Comparison of ENCODE assay signal across 13 mouse cellular contexts in the genomic region with DNA sequence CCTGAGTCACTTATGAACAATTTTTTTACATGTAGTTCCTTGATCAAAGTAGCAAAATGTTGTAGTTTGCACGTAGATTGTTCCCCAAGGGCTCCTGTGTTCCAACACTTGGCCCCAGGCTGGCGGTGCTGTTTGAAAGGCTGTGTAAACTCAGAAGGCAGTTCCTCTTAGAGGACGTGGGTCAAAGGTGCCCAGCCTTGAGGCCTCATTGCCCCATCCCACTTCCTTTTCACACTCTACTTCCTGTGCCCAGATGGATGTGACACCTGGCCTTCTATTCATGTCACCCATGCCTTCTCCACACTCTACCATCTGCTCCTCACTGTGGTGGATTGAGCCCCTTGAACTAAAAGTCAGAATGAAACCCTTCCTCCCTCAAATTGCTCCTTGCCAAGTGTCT. TPM values are rescaled to one million over a fixed set of nuclear protein-coding genes. Genes with fewer than 3 reads are reported as not detected.
DNase-seq lines count a peak whose midpoint lies in the region; ATAC-seq lines count a peak whose summit lies in the region.
"Had no signal": no experiment of that assay in that cellular context is flagged by ENCODE, and none has a peak within 500 bp of the region (broad histone marks: within the 10 kb centered on the region; RNA-seq: fewer than 3 reads in every experiment).

No protein-coding gene starts in this region.

- peak; percentile 4 to 8 for DNase-seq in spleen, postnatal 36 days (ENCODE audit: low spot score in 2 of 2)
- no peak for DNase-seq in spleen, adult 12 weeks (ENCODE audit: low spot score)
- peak; percentile 59 for DNase-seq in thymus, postnatal 4 days
- DNase-seq in left cerebral cortex, adult 8-10 months (ENCODE audit: low spot score in 2 of 2), result no peak
- no peak for DNase-seq in right cerebral cortex, postnatal 10 days (ENCODE audit: low spot score in 2 of 2)
- DNase-seq: cerebellum, adult 11 months had no signal

- no peaks in the 10 kb centered on the region for H3K9me3 ChIP-seq in intestine, embryonic 15.5 days

- H3K27ac ChIP-seq in intestine, embryonic 15.5 days, result no peak overlapping the region
- H3K27ac ChIP-seq: left cerebral cortex, adult 2 months had no signal

- H3K4me3 ChIP-seq in intestine, embryonic 15.5 days (replicated peaks), result no peak overlapping the region
- H3K4me3 ChIP-seq: left cerebral cortex, adult 2 months had no signal

- H3K4me2 ChIP-seq in intestine, embryonic 15.5 days (replicated peaks), result no peak overlapping the region

- H3K36me3 ChIP-seq in intestine, embryonic 15.5 days, result no peaks in the 10 kb centered on the region

- no peak overlapping the region for H3K9ac ChIP-seq in intestine, embryonic 15.5 days

- no peaks in the 10 kb centered on the region for H3K27me3 ChIP-seq in intestine, embryonic 15.5 days (replicated peaks)

- WGBS in intestine, embryonic 15.5 days, result 27% methylated on average over 3 of the region's 3 CpGs

- H3K4me1 ChIP-seq in intestine, embryonic 15.5 days (replicated peaks), result peaks cover 9% of the 10 kb centered on the region

- ATAC-seq in intestine, embryonic 15.5 days, result peak; percentile 76
- ATAC-seq in megakaryocyte progenitor cell, adult 5-6 weeks (replicated peaks; ENCODE audit: poor library complexity), result peak; percentile 58
- no peak for ATAC-seq in erythroblast, adult 5-6 weeks (replicated peaks; ENCODE audit: low FRiP score, poor library complexity, severe bottlenecking)
- ATAC-seq: activated CD4-positive, CD25-positive, alpha-beta regulatory T cell, adult 4 months had no signal

RNA-seq across cellular contexts. Expression of gene Wfdc13, which starts 5.0 kb away (rescaled TPM):
- 0.18 and 0.30 TPM in 2 replicates for polyA plus RNA-seq in intestine, embryonic 15.5 days (2015; fragmentation: Nextera tagmentation; extraction: Ambion mirVana)
- not detected in 2 replicates for total RNA-seq in megakaryocyte progenitor cell, adult 5-6 weeks (2015)
- total RNA-seq in megakaryocyte progenitor cell, adult 5-6 weeks (2017), result not detected in 2 replicates
- total RNA-seq in erythroblast, adult 5-6 weeks (2015; ENCODE audit: low replicate concordance), result not detected in 2 replicates
- not detected in 2 replicates for total RNA-seq in erythroblast, adult 5-6 weeks (2017; ENCODE audit: low replicate concordance)
- not detected for total RNA-seq in left cerebral cortex, adult 8-10 months (2022)
- total RNA-seq: left cerebral cortex, adult 2 months had no signal
- polyA plus RNA-seq: activated CD4-positive, CD25-positive, alpha-beta regulatory T cell, adult 4 months; hindbrain, embryonic 16.5 days; midbrain, embryonic 11.5 days had no signal

RNA-seq across cellular contexts. Expression of gene Wfdc11, which starts 6.0 kb away (rescaled TPM):
- not detected in 2 replicates for polyA plus RNA-seq in intestine, embryonic 15.5 days (2015; fragmentation: Nextera tagmentation; extraction: Ambion mirVana)
- total RNA-seq in megakaryocyte progenitor cell, adult 5-6 weeks (2015), result not detected in 2 replicates
- not detected in 2 replicates for total RNA-seq in megakaryocyte progenitor cell, adult 5-6 weeks (2017)
- not detected in 2 replicates for total RNA-seq in erythroblast, adult 5-6 weeks (2015; ENCODE audit: low replicate concordance)
- total RNA-seq in erythroblast, adult 5-6 weeks (2017; ENCODE audit: low replicate concordance), result 0.77 TPM in 1 of 2 replicates, not detected in the other
- total RNA-seq in left cerebral cortex, adult 8-10 months (2022), result not detected
- total RNA-seq: left cerebral cortex, adult 2 months had no signal
- polyA plus RNA-seq: activated CD4-positive, CD25-positive, alpha-beta regulatory T cell, adult 4 months; hindbrain, embryonic 16.5 days; midbrain, embryonic 11.5 days had no signal

RNA-seq across cellular contexts. Expression of gene Spint4, which starts 18.4 kb away (rescaled TPM):
- polyA plus RNA-seq in intestine, embryonic 15.5 days (2015; fragmentation: Nextera tagmentation; extraction: Ambion mirVana), result not detected in 2 replicates
- not detected in 2 replicates for total RNA-seq in megakaryocyte progenitor cell, adult 5-6 weeks (2015)
- not detected in 2 replicates for total RNA-seq in megakaryocyte progenitor cell, adult 5-6 weeks (2017)
- not detected in 2 replicates for total RNA-seq in erythroblast, adult 5-6 weeks (2015; ENCODE audit: low replicate concordance)
- total RNA-seq in erythroblast, adult 5-6 weeks (2017; ENCODE audit: low replicate concordance), result not detected in 2 replicates
- total RNA-seq in left cerebral cortex, adult 8-10 months (2022), result not detected
- total RNA-seq: left cerebral cortex, adult 2 months had no signal
- polyA plus RNA-seq: activated CD4-positive, CD25-positive, alpha-beta regulatory T cell, adult 4 months; hindbrain, embryonic 16.5 days; midbrain, embryonic 11.5 days had no signal

RNA-seq across cellular contexts. Expression of gene Wfdc9, which starts 23.5 kb away (rescaled TPM):
- polyA plus RNA-seq in intestine, embryonic 15.5 days (2015; fragmentation: Nextera tagmentation; extraction: Ambion mirVana), result not detected in 2 replicates
- not detected in 2 replicates for total RNA-seq in megakaryocyte progenitor cell, adult 5-6 weeks (2015)
- total RNA-seq in megakaryocyte progenitor cell, adult 5-6 weeks (2017), result not detected in 2 replicates
- total RNA-seq in erythroblast, adult 5-6 weeks (2015; ENCODE audit: low replicate concordance), result not detected in 2 replicates
- total RNA-seq in erythroblast, adult 5-6 weeks (2017; ENCODE audit: low replicate concordance), result not detected in 2 replicates
- not detected for total RNA-seq in left cerebral cortex, adult 8-10 months (2022)
- total RNA-seq: left cerebral cortex, adult 2 months had no signal
- polyA plus RNA-seq: activated CD4-positive, CD25-positive, alpha-beta regulatory T cell, adult 4 months; hindbrain, embryonic 16.5 days; midbrain, embryonic 11.5 days had no signal

RNA-seq across cellular contexts. Expression of gene Wfdc10, which starts 24.1 kb away (rescaled TPM):
- 0.56 and 0.72 TPM in 2 replicates for polyA plus RNA-seq in intestine, embryonic 15.5 days (2015; fragmentation: Nextera tagmentation; extraction: Ambion mirVana)
- not detected in 2 replicates for total RNA-seq in megakaryocyte progenitor cell, adult 5-6 weeks (2015)
- total RNA-seq in megakaryocyte progenitor cell, adult 5-6 weeks (2017), result not detected in 2 replicates
- not detected in 2 replicates for total RNA-seq in erythroblast, adult 5-6 weeks (2015; ENCODE audit: low replicate concordance)
- total RNA-seq in erythroblast, adult 5-6 weeks (2017; ENCODE audit: low replicate concordance), result not detected in 2 replicates
- not detected for total RNA-seq in left cerebral cortex, adult 8-10 months (2022)
- total RNA-seq: left cerebral cortex, adult 2 months had no signal
- polyA plus RNA-seq: activated CD4-positive, CD25-positive, alpha-beta regulatory T cell, adult 4 months; hindbrain, embryonic 16.5 days; midbrain, embryonic 11.5 days had no signal

Comparison
In these comparisons a context has a peak if more than half of its experiments do, and no peak if none do; other contexts are left out.
1. DNase-seq: peak in spleen, postnatal 36 days (2 of 2) and thymus, postnatal 4 days (single experiment); none in spleen, adult 12 weeks (single experiment), left cerebral cortex, adult 8-10 months (0 of 2) and right cerebral cortex, postnatal 10 days (0 of 2).